ENCODE assay signal across 24 mouse cellular contexts in the genomic region with DNA sequence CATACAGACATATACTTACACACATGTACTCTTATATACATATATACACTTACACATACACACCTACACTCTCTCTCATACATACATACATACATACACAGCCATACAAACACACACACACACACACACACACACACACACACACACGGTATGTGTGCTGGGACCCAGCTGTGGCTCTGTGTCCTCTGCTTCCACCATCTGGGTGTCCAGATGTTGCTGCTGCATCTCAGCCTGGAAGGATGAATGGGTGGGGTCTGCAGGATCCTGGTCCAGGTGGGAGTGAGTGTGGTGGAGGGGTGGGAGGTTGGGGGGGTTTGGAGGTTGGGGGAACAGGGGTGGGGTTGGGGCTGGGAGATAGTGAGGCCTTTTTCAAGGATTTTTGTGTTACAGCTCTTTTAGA. TPM values are rescaled to one million over a fixed set of nuclear protein-coding genes. Genes with fewer than 3 reads are reported as not detected.
DNase-seq lines count a peak whose midpoint lies in the region; ATAC-seq lines count a peak whose summit lies in the region.
"Had no signal": no experiment of that assay in that cellular context is flagged by ENCODE, and none has a peak within 500 bp of the region (broad histone marks: within the 10 kb centered on the region; RNA-seq: fewer than 3 reads in every experiment).

No protein-coding gene starts in this region.

- H3K4me3 ChIP-seq in heart, embryonic 11.5 days (ENCODE audit: low read depth, low read length) = no peak overlapping the region
- no peak overlapping the region for H3K4me3 ChIP-seq in midbrain, embryonic 11.5 days (ENCODE audit: low read depth, low read length)
- H3K4me3 ChIP-seq in midbrain, embryonic 13.5 days (replicated peaks) = no peak overlapping the region
- H3K4me3 ChIP-seq in neural tube, embryonic 15.5 days (replicated peaks) = no peak overlapping the region
- H3K4me3 ChIP-seq: embryonic facial prominence, embryonic 10.5 days; embryonic facial prominence, embryonic 12.5 days; forebrain, embryonic 10.5 days; forebrain, embryonic 12.5 days had no signal

- no peak overlapping the region for H3K27ac ChIP-seq in heart, embryonic 11.5 days (ENCODE audit: low read depth, low read length)
- H3K27ac ChIP-seq in midbrain, embryonic 11.5 days (ENCODE audit: low read depth, low read length) = no peak overlapping the region
- H3K27ac ChIP-seq in midbrain, embryonic 13.5 days = no peak overlapping the region
- H3K27ac ChIP-seq in neural tube, embryonic 15.5 days (replicated peaks) = no peak overlapping the region
- H3K27ac ChIP-seq: embryonic facial prominence, embryonic 10.5 days; embryonic facial prominence, embryonic 12.5 days; forebrain, embryonic 10.5 days; forebrain, embryonic 12.5 days had no signal

- H3K27me3 ChIP-seq in heart, embryonic 11.5 days (ENCODE audit: control insufficient read depth, insufficient read depth, low read length) = no peaks in the 10 kb centered on the region
- H3K27me3 ChIP-seq in midbrain, embryonic 11.5 days (ENCODE audit: control insufficient read depth, insufficient read depth, low read length) = no peaks in the 10 kb centered on the region
- no peaks in the 10 kb centered on the region for H3K27me3 ChIP-seq in midbrain, embryonic 13.5 days
- H3K27me3 ChIP-seq in neural tube, embryonic 15.5 days (replicated peaks) = no peaks in the 10 kb centered on the region
- H3K27me3 ChIP-seq: CH12.LX; embryonic facial prominence, embryonic 12.5 days; forebrain, embryonic 12.5 days had no signal

- ATAC-seq in heart, embryonic 11.5 days (replicated peaks; ENCODE audit: insufficient number of reproducible peaks, low FRiP score, low TSS enrichment) = no peak
- no peak for ATAC-seq in midbrain, embryonic 11.5 days (ENCODE audit: low FRiP score)
- no peak for ATAC-seq in midbrain, embryonic 13.5 days
- ATAC-seq in neural tube, embryonic 15.5 days (ENCODE audit: low FRiP score) = no peak
- ATAC-seq: activated CD4-positive, CD25-positive, alpha-beta regulatory T cell, adult 4 months; CD4-positive, CD25-positive, alpha-beta regulatory T cell, adult 4 months; forebrain, embryonic 14.5 days; forebrain, embryonic 16.5 days had no signal

- H3K9ac ChIP-seq in heart, embryonic 11.5 days (ENCODE audit: low read depth, low read length) = 0 out of 2 replicates have a peak overlapping the region, but pooled peaks have one; percentile 22
- H3K9ac ChIP-seq in midbrain, embryonic 11.5 days (ENCODE audit: low read length) = no peak overlapping the region
- no peak overlapping the region for H3K9ac ChIP-seq in midbrain, embryonic 13.5 days (replicated peaks)
- H3K9ac ChIP-seq in neural tube, embryonic 15.5 days (replicated peaks) = no peak overlapping the region
- H3K9ac ChIP-seq: embryonic facial prominence, embryonic 12.5 days; forebrain, embryonic 12.5 days had no signal

- no peaks in the 10 kb centered on the region for H3K4me1 ChIP-seq in heart, embryonic 11.5 days (ENCODE audit: control insufficient read depth, insufficient read depth, low read length)
- no peaks in the 10 kb centered on the region for H3K4me1 ChIP-seq in midbrain, embryonic 11.5 days (ENCODE audit: control insufficient read depth, insufficient read depth, low read length)
- H3K4me1 ChIP-seq in midbrain, embryonic 13.5 days (replicated peaks) = no peaks in the 10 kb centered on the region
- no peaks in the 10 kb centered on the region for H3K4me1 ChIP-seq in neural tube, embryonic 15.5 days
- H3K4me1 ChIP-seq: embryonic facial prominence, embryonic 10.5 days; embryonic facial prominence, embryonic 12.5 days; forebrain, embryonic 10.5 days; forebrain, embryonic 12.5 days had no signal

- no peak for DNase-seq in heart, postnatal 36 days
- peak; percentile 23 for DNase-seq in midbrain, embryonic 11.5 days (ENCODE audit: low spot score, missing footprints)
- DNase-seq: adrenal gland, adult 8-10 months; adrenal gland, postnatal 14 days; adrenal gland, postnatal 36 days; B cell, adult 2 months; cerebellum, adult 11-12 months; cerebellum, adult 2 months; cerebellum, adult 9-10 months; cerebellum, postnatal 10 days; cerebellum, postnatal 25 days had no signal

- H3K4me2 ChIP-seq in heart, embryonic 11.5 days = no peak overlapping the region
- H3K4me2 ChIP-seq in midbrain, embryonic 11.5 days = no peak overlapping the region
- H3K4me2 ChIP-seq in midbrain, embryonic 13.5 days (replicated peaks) = no peak overlapping the region
- no peak overlapping the region for H3K4me2 ChIP-seq in neural tube, embryonic 15.5 days
- H3K4me2 ChIP-seq: embryonic facial prominence, embryonic 12.5 days; forebrain, embryonic 12.5 days had no signal

- 91% methylated on average over 1 of the region's 1 CpGs for WGBS in heart, embryonic 11.5 days (ENCODE audit: insufficient replicate concordance)
- 100% methylated on average over 1 of the region's 1 CpGs for WGBS in midbrain, embryonic 11.5 days
- WGBS in midbrain, embryonic 13.5 days = 94% methylated on average over 1 of the region's 1 CpGs
- 87% methylated on average over 1 of the region's 1 CpGs for WGBS in neural tube, embryonic 15.5 days

- H3K36me3 ChIP-seq in heart, embryonic 11.5 days (ENCODE audit: control insufficient read depth, insufficient read depth, low read length) = no peaks in the 10 kb centered on the region
- no peaks in the 10 kb centered on the region for H3K36me3 ChIP-seq in midbrain, embryonic 11.5 days (ENCODE audit: control insufficient read depth, insufficient read depth, low read length)
- no peaks in the 10 kb centered on the region for H3K36me3 ChIP-seq in midbrain, embryonic 13.5 days
- no peaks in the 10 kb centered on the region for H3K36me3 ChIP-seq in neural tube, embryonic 15.5 days
- H3K36me3 ChIP-seq: embryonic facial prominence, embryonic 10.5 days; embryonic facial prominence, embryonic 12.5 days; forebrain, embryonic 10.5 days; forebrain, embryonic 12.5 days had no signal

- H3K9me3 ChIP-seq in heart, embryonic 11.5 days (replicated peaks; ENCODE audit: control insufficient read depth, low read length) = no peaks in the 10 kb centered on the region
- no peaks in the 10 kb centered on the region for H3K9me3 ChIP-seq in midbrain, embryonic 11.5 days (ENCODE audit: control insufficient read depth, low read length)
- no peaks in the 10 kb centered on the region for H3K9me3 ChIP-seq in midbrain, embryonic 13.5 days
- no peaks in the 10 kb centered on the region for H3K9me3 ChIP-seq in neural tube, embryonic 15.5 days (replicated peaks)
- H3K9me3 ChIP-seq: embryonic facial prominence, embryonic 10.5 days; embryonic facial prominence, embryonic 12.5 days; forebrain, embryonic 10.5 days; forebrain, embryonic 12.5 days had no signal

- intact Hi-C loops in heart, postnatal 36 days (cut with DNase I) = no loop called here

RNA-seq across cellular contexts. Expression of a gene that starts 38.2 kb away (rescaled TPM):
- 22.7 and 23.7 TPM in 2 replicates for polyA plus RNA-seq in heart, embryonic 11.5 days (2014; fragmentation: Nextera tagmentation; extraction: Ambion mirVana)
- 1 to 10 TPM; 1.5 to 2.9 TPM for total RNA-seq in heart, postnatal 36 days (2021)
- 33.5 and 39.5 TPM in 2 replicates for polyA plus RNA-seq in midbrain, embryonic 11.5 days (2014; fragmentation: Nextera tagmentation; extraction: Ambion mirVana)
- 76.4 and 85.4 TPM in 2 replicates for polyA plus RNA-seq in midbrain, embryonic 13.5 days (2015; fragmentation: Nextera tagmentation; extraction: Ambion mirVana)
- 169 and 174 TPM in 2 replicates for polyA plus RNA-seq in neural tube, embryonic 15.5 days (2015; fragmentation: Nextera tagmentation; extraction: Ambion mirVana)
- total RNA-seq: MEL had no signal
